Mouse (Mus musculus) gastrocnemius, adult 18-20 months (tissue): ENCODE results near the gene Gm3139. TPM values are rescaled to one million over a fixed set of nuclear protein-coding genes. Genes with fewer than 3 reads are reported as not detected.
"Not testable (repeated sequence)": the region's sequence is repeated elsewhere in the genome, so short reads cannot be mapped to it uniquely, and the experiment has no call there.

ENCODE experiments used
- DNase-seq: peaks from one replicate; pipeline ENCODE4 v3.0.0; 2021; ENCODE audit warnings: low spot score
- long read RNA-seq, 2 experiments: library from polyadenylated mRNA; stranded (forward); transcript quantifications; one replicate each; pipeline ENCODE4 v2.0.0; 2021
- total RNA-seq, 2 experiments: library from RNA; stranded (reverse); gene quantifications; 2 replicates each; pipeline ENCODE4 v1.2.3; 2021

Gm3139 gene
- not detected for total RNA-seq
- long read RNA-seq, experiment 1 = 0 reads
- long read RNA-seq, experiment 2 = 0 reads

DNA sequence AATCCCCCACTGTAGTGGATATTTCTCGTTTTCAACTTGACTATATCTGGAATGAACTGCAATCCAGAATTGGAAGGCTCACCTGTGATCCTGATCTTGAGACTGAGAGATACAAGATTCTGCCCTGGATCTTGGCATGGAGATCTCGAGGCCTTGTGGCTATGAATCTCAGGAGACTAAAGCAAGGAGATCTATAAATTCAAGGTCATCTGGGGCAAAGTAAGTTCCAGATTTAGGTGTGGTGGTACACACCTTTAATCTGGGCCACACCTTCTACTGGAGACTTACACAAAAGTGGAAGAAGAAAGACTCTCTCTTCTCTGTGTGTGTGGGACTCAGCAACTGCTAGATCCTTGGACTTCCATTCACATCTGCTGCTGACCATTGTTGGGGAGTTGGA lies at the start of gene Gm3139:
TSS of gene Gm3139 (plus strand) at position 301 of the 400 bp plus-strand sequence.
- DNase-seq = not testable (repeated sequence)

Other genes with a start within 250 kb of the Gm3139 start
- gene A430089I19Rik, start 219.5 kb upstream of the Gm3139 start, total RNA-seq = not detected
- not detected for gene Gm6502, start 211.9 kb upstream of the Gm3139 start, total RNA-seq
- not detected for gene AA792892, start 186.5 kb upstream of the Gm3139 start, total RNA-seq
- gene Gm7682, start 80.5 kb upstream of the Gm3139 start, total RNA-seq = not detected
- not detected for gene Gm3147, start 90.1 kb downstream of the Gm3139 start, total RNA-seq
- not detected for gene Gm6509, start 97.7 kb downstream of the Gm3139 start, total RNA-seq
- gene Gm6205, start 122.1 kb downstream of the Gm3139 start, total RNA-seq = not detected